Mouse (Mus musculus) intestine, postnatal 0 days (tissue): ENCODE results near the gene Nt5dc2. TPM values are rescaled to one million over a fixed set of nuclear protein-coding genes. Genes with fewer than 3 reads are reported as not detected.

ENCODE experiments used
- ATAC-seq: fragments of 200-750 bp; cut with Nextera tagmentation; 2 replicates; pipeline ENCODE4 v1.8.0; 2017; ENCODE audit warnings: mild to moderate bottlenecking, moderate TSS enrichment, moderate library complexity
- H3K27ac ChIP-seq: fragments of 300-500 bp; sonication (generic); 2 replicates; pipeline ENCODE4 v1.5.1; 2014; ENCODE audit warnings: mild to moderate bottlenecking, low read depth, low read length, moderate library complexity
- H3K27me3 ChIP-seq: fragments of 300-500 bp; sonication (generic); replicated peaks from 2 replicates; pipeline ENCODE4 v1.6.1; 2014; ENCODE audit warnings: low read length, mixed read lengths; ENCODE audit not compliant: control insufficient read depth, insufficient read depth
- H3K36me3 ChIP-seq: fragments of 300-500 bp; sonication (generic); 2 replicates; pipeline ENCODE4 v1.6.1; 2014; ENCODE audit warnings: mild to moderate bottlenecking, moderate library complexity; ENCODE audit not compliant: control insufficient read depth, insufficient read depth
- H3K4me1 ChIP-seq: fragments of 300-500 bp; sonication (generic); replicated peaks from 2 replicates; pipeline ENCODE4 v1.6.1; 2014; ENCODE audit warnings: antibody characterized with exemption, low read length, mixed read lengths; ENCODE audit not compliant: control insufficient read depth, insufficient read depth
- H3K4me2 ChIP-seq: fragments of 300-500 bp; sonication (generic); replicated peaks from 2 replicates; pipeline ENCODE4 v1.6.1; 2014; ENCODE audit warnings: low read depth, mild to moderate bottlenecking, moderate library complexity
- H3K4me3 ChIP-seq: fragments of 300-500 bp; sonication (generic); 2 replicates; pipeline ENCODE4 v1.5.1; 2014; ENCODE audit warnings: low read depth, low read length
- H3K9ac ChIP-seq: fragments of 300-500 bp; sonication (generic); 2 replicates; pipeline ENCODE4 v1.6.1; 2014; ENCODE audit warnings: mild to moderate bottlenecking, low read depth, low read length
- H3K9me3 ChIP-seq: fragments of 300-500 bp; sonication (generic); 2 replicates; pipeline ENCODE4 v1.6.1; 2016; ENCODE audit warnings: mixed run types; ENCODE audit not compliant: control insufficient read depth
- CTCF ChIP-seq: sonication (generic); IDR thresholded peaks from 2 replicates; pipeline ENCODE4 v1.5.1; 2016; ENCODE audit warnings: low read depth, mild to moderate bottlenecking, control low read depth, antibody characterized with exemption, moderate library complexity
- WGBS: fragments of 180-500 bp; shearing (Covaris S2); extraction: QIAGEN DNeasy Blood & Tissue Kit; methylation state at CpG from one replicate; pipeline ENCODE4 v1.1.7; 2014; 5-methylcytosine and 5-hydroxymethylcytosine counted together
- polyA plus RNA-seq: library from polyadenylated mRNA; unstranded; fragments of >200 nt; fragmentation: Nextera tagmentation; extraction: Ambion mirVana; gene quantifications from 2 replicates; pipeline ENCODE4 v1.2.1, GENCODE M21; 2015

Gene Nt5dc2
- polyA plus RNA-seq, 1 experiment from 2014 or later: 34.9 TPM

DNA sequence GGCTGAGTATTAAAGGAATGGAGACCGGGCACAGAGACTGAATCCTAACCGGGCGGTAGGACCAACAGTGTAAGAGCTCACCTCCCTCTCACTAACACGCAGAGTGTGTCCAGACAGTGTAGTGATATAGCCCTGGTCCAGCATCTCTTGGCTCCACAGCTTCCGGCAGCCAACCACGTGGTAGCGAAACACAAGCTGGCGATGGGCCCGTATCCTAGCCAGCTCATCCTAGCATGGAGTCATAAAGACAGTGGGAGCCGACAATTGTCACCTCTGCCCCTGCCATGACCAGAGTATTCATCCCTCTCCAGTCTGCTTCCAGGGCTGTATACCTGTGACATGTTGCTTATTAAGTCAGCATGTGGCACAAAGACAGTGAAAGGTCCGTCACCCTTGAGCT is 14.8 kb downstream of the Nt5dc2 start:
- no peak overlapping the region for H3K4me2 ChIP-seq
- ATAC-seq: no peak
- H3K36me3 ChIP-seq: no peaks in the 10 kb centered on the region; the same call in 1 of the 2 replicates
- H3K27ac ChIP-seq: no peak overlapping the region
- H3K9me3 ChIP-seq: no peaks in the 10 kb centered on the region
- WGBS: 91% methylated on average over 11 of the region's 11 CpGs
- H3K4me3 ChIP-seq: no peak overlapping the region
- H3K4me1 ChIP-seq: no peaks in the 10 kb centered on the region
- no peak overlapping the region for H3K9ac ChIP-seq
- no peak for TF ChIP-seq CTCF
- H3K27me3 ChIP-seq: no peaks in the 10 kb centered on the region

DNA sequence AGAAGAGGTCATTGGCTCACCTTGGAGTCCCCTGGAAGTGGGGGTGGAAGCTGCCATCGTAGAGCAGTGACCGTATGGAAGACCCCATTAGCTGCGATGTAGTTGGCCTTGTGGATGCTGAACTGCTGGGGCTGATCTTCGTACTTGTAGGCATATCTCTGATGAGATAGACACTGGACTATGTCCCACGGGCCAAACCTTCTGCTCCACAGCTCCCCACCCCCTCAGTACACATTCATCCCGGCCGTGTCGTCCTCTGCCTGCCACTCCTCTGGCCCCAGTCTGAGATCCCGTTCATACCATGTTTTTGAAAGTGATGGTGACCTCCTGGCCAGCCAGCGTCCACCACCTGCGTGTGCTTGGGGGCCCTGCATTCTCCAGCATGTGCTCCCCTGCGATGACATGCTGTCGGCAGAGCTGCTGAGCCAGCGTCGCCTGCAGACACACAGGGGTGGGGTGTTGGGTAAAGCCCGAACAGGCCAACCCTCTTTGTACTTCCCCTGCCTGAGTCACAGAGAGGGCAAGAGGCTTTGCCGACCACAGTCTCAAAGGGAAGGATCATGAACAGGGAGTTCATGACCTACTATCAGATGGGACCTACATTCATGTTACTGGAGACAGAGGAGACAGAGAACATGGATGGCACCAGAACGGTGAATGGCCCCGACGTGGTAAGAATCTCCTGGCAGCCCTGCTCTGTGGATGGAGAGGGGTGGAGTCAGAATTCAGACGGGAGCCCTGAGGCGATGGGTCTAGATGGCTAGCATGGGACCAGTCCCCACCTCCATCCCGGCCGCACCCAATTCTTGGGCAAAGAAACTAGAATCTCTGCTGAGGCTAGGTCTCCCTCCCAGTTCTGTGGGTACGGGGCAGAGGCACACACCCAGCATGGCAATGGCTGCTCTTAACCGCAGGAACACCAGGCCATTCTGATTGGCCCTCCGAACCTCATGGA is 29.6 kb downstream of the Nt5dc2 start:
- Histone ChIP-seq H3K4me2 (peak overlapping the region; percentile 54), H3K4me3 (0 out of 2 replicates have a peak overlapping the region, but pooled peaks have one; percentile 5)

DNA sequence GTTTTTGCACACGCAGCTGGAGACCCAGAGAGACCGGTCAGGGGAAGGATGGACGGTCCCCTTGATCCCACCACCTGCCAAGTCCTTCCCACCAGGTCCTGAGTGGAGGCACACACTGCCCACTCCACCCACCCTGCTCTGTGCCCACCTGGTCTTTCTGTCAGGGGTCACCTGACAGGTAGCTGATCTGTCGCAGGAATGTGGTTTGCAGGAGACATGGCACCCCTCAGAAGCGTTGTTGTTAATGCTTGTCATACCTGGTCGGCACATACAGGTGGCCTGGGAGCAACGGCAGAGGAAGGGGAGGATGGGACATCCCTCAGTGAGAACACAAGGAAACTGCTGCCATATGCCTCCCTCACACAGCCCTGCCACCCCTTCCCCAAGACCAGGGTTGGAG is 30.3 kb downstream of the Nt5dc2 start:
- ATAC-seq: no peak
- WGBS: 82% methylated on average over 7 of the region's 7 CpGs
- H3K27ac ChIP-seq: no peak overlapping the region
- no peak for TF ChIP-seq CTCF
- H3K4me1 ChIP-seq: peaks cover 7% of the 10 kb centered on the region; the same call in 1 of the 2 replicates
- H3K9ac ChIP-seq: no peak overlapping the region
- no peak overlapping the region for H3K4me3 ChIP-seq
- no peak overlapping the region for H3K4me2 ChIP-seq
- peaks cover 2% of the 10 kb centered on the region; the same call in 1 of the 2 replicates for H3K36me3 ChIP-seq
- no peaks in the 10 kb centered on the region for H3K27me3 ChIP-seq
- H3K9me3 ChIP-seq: no peaks in the 10 kb centered on the region

More for the DNA sequence above, 29.6 kb downstream of the Nt5dc2 start:
- H3K36me3 ChIP-seq: peaks cover 2% of the 10 kb centered on the region; the same call in 1 of the 2 replicates
- 49% methylated on average over 27 of the region's 27 CpGs for WGBS
- H3K4me1 ChIP-seq: peaks cover 7% of the 10 kb centered on the region; the same call in 1 of the 2 replicates
- H3K27me3 ChIP-seq: no peaks in the 10 kb centered on the region
- ATAC-seq: peak; percentile 75
- TF ChIP-seq CTCF: no peak
- no peaks in the 10 kb centered on the region for H3K9me3 ChIP-seq
- no peak overlapping the region for H3K27ac ChIP-seq
- no peak overlapping the region for H3K9ac ChIP-seq

DNA sequence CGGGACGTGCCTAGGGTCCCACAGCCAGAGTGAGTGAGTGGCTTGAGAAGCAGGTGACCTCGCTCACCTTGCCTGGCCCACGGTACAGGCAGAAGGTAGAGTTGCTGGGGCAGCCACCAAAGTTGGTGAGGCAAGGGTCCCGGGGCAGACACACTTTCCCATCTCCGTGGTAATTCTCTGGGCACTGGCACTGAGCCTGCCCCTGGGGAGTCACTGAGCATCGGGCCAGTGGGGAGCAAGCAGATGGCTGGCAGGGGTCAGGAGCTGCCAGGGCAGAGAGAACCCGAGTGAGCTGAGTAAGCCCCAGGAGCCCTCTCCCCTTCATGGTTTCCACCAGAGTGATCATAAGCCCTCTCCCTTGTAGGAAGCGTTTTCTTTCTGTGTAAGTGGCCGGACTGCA is 30.8 kb downstream of the Nt5dc2 start:
- peaks cover 2% of the 10 kb centered on the region; the same call in 1 of the 2 replicates for H3K36me3 ChIP-seq
- H3K4me1 ChIP-seq: peaks cover 7% of the 10 kb centered on the region; the same call in 1 of the 2 replicates
- no peaks in the 10 kb centered on the region for H3K9me3 ChIP-seq
- no peak overlapping the region for H3K4me2 ChIP-seq
- no peak overlapping the region for H3K9ac ChIP-seq
- no peak for ATAC-seq
- H3K27me3 ChIP-seq: no peaks in the 10 kb centered on the region
- no peak overlapping the region for H3K27ac ChIP-seq
- WGBS: 76% methylated on average over 9 of the region's 10 CpGs
- no peak for TF ChIP-seq CTCF
- H3K4me3 ChIP-seq: no peak overlapping the region

DNA sequence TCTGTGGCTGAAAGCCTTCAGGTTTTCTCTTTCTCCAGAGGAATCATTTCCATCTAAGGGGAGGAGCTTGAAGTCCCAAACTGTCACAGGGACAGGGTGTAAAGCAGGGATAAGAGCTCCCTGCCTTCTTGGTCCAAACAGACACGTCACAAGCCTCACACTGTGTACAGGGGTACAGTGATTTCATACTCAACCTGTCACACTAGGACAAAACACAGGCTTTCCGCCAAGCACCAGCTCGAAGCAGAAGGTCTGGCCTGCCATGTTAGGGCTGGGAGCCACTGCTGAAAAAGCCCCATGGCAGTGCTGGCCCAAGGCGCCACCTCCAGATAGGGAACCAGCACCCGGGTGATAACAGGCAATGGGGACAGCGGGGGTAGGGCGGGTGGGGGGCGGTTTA is 33.2 kb downstream of the Nt5dc2 start:
- Histone ChIP-seq H3K9me3 (no peaks in the 10 kb centered on the region), H3K36me3 (no peaks in the 10 kb centered on the region), H3K4me3 (no peak overlapping the region), H3K4me1 (peaks cover 7% of the 10 kb centered on the region; the same call in 1 of the 2 replicates), H3K27me3 (no peaks in the 10 kb centered on the region), H3K4me2 (no peak overlapping the region), H3K9ac (no peak overlapping the region), H3K27ac (no peak overlapping the region)
- TF ChIP-seq CTCF: no peak
- no peak for ATAC-seq
- WGBS: 70% methylated on average over 8 of the region's 8 CpGs

DNA sequence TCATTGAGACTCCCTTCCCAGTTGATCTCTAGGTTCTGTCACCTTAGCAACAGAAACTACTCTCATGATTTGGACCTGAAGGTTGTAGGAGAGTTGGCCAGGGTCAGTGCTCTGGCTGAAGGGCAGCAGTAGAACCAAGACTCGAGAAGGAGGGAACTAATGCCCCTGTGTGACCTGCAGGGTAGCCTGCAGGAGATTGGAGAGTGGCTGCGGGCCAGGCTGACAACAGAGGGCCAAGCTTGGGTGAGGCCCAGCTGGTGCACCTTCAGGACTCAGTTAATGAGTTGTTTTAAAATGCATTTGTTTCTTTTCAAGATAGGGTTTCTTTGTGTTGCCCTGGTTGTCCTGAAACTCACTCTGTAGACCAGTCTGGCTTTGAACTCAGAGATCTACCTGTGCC is 34.2 kb downstream of the Nt5dc2 start:
- ATAC-seq: no peak
- H3K4me2 ChIP-seq: no peak overlapping the region
- H3K27ac ChIP-seq: no peak overlapping the region
- H3K9ac ChIP-seq: no peak overlapping the region
- no peaks in the 10 kb centered on the region for H3K9me3 ChIP-seq
- no peaks in the 10 kb centered on the region; the same call in 1 of the 2 replicates for H3K36me3 ChIP-seq
- H3K4me3 ChIP-seq: no peak overlapping the region
- TF ChIP-seq CTCF: no peak
- H3K4me1 ChIP-seq: peaks cover 5% of the 10 kb centered on the region; the same call in 1 of the 2 replicates
- 74% methylated on average over 2 of the region's 2 CpGs for WGBS
- no peaks in the 10 kb centered on the region for H3K27me3 ChIP-seq
